Mouse (Mus musculus) embryonic facial prominence, embryonic 15.5 days (tissue): Measurements from ENCODE around the gene Ube4a. TPM values are rescaled to one million over a fixed set of nuclear protein-coding genes. Genes with fewer than 3 reads are reported as not detected.
A peak's percentile ranks its signal among the peaks of the same experiment; 100 is the strongest.

Experiments
- ATAC-seq: fragments of 200-750 bp; cut with Nextera tagmentation; 2 replicates; pipeline ENCODE4 v1.8.0; 2017; ENCODE audit warnings: low read depth, moderate TSS enrichment; ENCODE audit not compliant: insufficient number of reproducible peaks, low FRiP score, low TSS enrichment
- H3K27ac ChIP-seq: fragments of 300-500 bp; sonication (generic); replicated peaks from 2 replicates; pipeline ENCODE4 v1.5.1; 2015; ENCODE audit warnings: mild to moderate bottlenecking, inconsistent platforms
- H3K27me3 ChIP-seq: fragments of 300-500 bp; sonication (generic); 2 replicates; pipeline ENCODE4 v1.6.1; 2015; ENCODE audit warnings: inconsistent platforms
- H3K36me3 ChIP-seq: fragments of 300-500 bp; sonication (generic); 2 replicates; pipeline ENCODE4 v1.6.1; 2015; ENCODE audit warnings: mild to moderate bottlenecking, inconsistent platforms
- H3K4me1 ChIP-seq: fragments of 300-500 bp; sonication (generic); 2 replicates; pipeline ENCODE4 v1.6.1; 2015; ENCODE audit warnings: inconsistent platforms
- H3K4me2 ChIP-seq: fragments of 300-500 bp; sonication (generic); replicated peaks from 2 replicates; pipeline ENCODE4 v1.6.1; 2015; ENCODE audit warnings: mild to moderate bottlenecking, inconsistent platforms
- H3K4me3 ChIP-seq: fragments of 300-500 bp; sonication (generic); replicated peaks from 2 replicates; pipeline ENCODE4 v1.5.1; 2015; ENCODE audit warnings: mild to moderate bottlenecking, inconsistent platforms
- H3K9ac ChIP-seq: fragments of 300-500 bp; sonication (generic); 2 replicates; pipeline ENCODE4 v1.6.1; 2015; ENCODE audit warnings: inconsistent platforms
- H3K9me3 ChIP-seq: fragments of 300-500 bp; sonication (generic); replicated peaks from 2 replicates; pipeline ENCODE4 v1.6.1; 2016; ENCODE audit warnings: inconsistent platforms
- WGBS: fragments of 180-500 bp; shearing (Covaris S2); methylation state at CpG from one replicate; pipeline ENCODE4 v1.1.7; 2015; 5-methylcytosine and 5-hydroxymethylcytosine counted together
- polyA plus RNA-seq: library from polyadenylated mRNA; unstranded; fragments of >200 nt; fragmentation: Nextera tagmentation; extraction: Ambion mirVana; gene quantifications from 2 replicates; pipeline ENCODE4 v1.2.1, GENCODE M21; 2015

Ube4a gene
- polyA plus RNA-seq, 1 experiment from 2014 or later = 23.6 TPM

DNA sequence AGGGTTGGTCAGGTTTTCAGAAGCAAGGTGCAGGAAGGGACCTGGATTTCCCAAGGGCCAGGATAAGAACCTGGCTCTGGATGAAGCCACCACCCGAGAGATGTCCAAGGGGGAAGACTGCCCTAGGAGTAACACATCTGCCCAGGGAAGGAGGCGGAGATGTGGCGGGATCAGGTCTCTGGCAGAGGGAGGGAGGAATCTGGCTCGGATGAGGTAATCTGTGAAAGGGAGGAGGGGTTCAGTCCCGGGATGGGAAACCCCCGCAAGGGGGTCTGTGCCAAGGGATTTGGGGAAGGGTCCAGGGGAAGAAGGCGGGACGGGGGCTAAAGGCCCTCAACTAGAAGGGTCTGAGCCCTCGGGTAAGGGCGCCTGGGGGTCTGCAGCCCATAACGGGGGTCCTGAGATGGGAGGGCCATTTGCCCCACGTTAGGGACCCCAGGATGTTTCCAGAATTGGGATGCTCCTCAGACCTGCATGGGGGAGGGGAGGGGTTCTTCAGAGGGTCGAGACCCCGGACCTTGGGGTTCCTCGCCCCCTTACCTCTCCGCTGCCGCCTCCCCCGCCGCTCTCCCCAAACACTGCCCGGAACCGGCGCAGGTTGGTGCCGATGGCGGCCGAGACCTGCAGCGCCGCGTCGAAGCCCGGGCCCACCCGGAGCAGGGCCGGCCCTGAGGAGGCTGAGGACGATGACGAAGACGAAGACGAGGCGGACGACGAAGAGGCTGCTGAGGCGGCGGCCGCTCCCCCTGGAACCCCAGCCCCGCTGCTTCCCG, 84.9 kb downstream of the Ube4a start:
- ATAC-seq = peak; percentile 21

DNA sequence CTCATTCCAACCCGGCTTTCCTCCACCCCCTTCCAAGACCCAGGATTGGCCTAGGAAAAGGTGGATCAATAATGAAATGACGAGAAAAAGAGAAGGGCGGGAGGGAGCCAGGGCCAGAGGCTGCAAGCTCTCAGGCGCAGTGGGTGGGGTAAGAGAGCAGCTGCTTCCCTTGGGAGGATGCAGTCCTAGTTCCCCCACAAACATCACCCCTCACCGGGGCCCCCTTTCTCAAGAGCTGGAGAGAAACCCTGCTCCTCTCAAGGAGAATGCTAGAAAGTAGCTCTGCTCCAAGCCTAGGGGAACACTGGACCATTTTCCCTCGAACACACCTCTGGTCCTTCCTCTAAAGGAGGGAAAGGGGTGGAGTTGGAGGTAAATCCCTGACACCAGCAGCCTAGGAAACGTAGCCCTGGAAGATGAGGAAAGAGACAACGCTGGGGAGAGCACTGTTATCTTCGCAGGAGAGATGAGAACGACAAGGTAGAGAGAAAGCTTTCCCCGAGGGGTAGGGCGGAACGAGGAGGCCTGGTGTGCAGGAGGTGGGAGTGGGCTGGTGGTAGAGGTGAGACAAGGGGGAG, 85.6 kb downstream of the Ube4a start:
- WGBS = under 1% methylated on average over 13 of the region's 13 CpGs
- H3K4me2 ChIP-seq = peak overlapping the region; percentile 98
- peak overlapping the region; percentile 83 for H3K9ac ChIP-seq
- no peaks in the 10 kb centered on the region for H3K27me3 ChIP-seq
- peaks cover 59% of the 10 kb centered on the region for H3K4me1 ChIP-seq
- peak overlapping the region; percentile 99 for H3K27ac ChIP-seq
- H3K9me3 ChIP-seq = no peaks in the 10 kb centered on the region
- no peak for ATAC-seq
- no peaks in the 10 kb centered on the region for H3K36me3 ChIP-seq
- peak overlapping the region; percentile 98 for H3K4me3 ChIP-seq

More for the DNA sequence above, 84.9 kb downstream of the Ube4a start:
- Histone ChIP-seq H3K27me3 (no peaks in the 10 kb centered on the region), H3K9me3 (no peaks in the 10 kb centered on the region), H3K9ac (peak overlapping the region; percentile 83), H3K4me2 (peak overlapping the region; percentile 98), H3K4me1 (peaks cover 55% of the 10 kb centered on the region), H3K27ac (peak overlapping the region; percentile 99), H3K4me3 (peak overlapping the region; percentile 98), H3K36me3 (no peaks in the 10 kb centered on the region)
- 0% methylated on average over 43 of the region's 44 CpGs for WGBS

DNA sequence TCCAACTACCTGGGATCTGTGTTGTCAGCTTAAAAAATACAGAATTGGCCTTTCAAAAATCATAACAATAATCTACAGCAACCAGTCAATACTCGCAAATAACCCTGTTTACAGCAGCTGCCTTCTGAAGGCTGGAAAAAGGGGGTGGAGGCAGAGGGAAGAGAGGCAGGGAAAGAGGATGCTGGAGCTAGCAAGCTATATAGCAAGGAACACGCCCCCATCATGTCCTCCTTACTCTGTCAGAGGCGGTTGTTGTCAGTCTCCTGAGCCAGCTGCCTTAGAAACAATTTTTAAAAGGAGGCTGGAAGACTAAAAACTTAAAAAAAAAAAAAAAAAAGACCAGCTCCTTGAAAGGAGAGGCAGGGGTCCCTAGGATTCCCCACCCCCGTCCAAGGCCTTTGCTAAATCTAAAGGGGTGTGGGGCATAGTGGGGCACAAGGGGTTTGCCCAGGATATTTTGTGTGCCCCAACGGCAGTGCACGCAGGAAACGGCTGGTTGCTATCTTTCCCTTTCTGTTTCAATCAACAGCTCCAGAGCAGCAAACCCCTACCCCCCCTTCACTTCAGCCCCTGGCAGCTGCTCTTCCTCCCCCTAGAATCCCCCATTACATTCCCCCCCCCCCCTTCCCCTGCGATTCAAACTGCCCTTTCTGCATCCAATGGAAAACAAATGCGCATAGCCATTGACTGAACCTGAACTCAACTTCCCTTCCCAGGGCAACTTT, 86.5 kb downstream of the Ube4a start:
- Histone ChIP-seq H3K9me3 (no peaks in the 10 kb centered on the region), H3K4me3 (peak overlapping the region; percentile 98), H3K4me1 (peaks cover 66% of the 10 kb centered on the region), H3K27me3 (no peaks in the 10 kb centered on the region), H3K4me2 (peak overlapping the region; percentile 98), H3K9ac (no peak overlapping the region; the same call in 1 of the 2 replicates), H3K36me3 (no peaks in the 10 kb centered on the region), H3K27ac (peak overlapping the region; percentile 99; the same call in 1 of the 2 replicates)
- no peak for ATAC-seq
- WGBS = 20% methylated on average over 9 of the region's 9 CpGs

DNA sequence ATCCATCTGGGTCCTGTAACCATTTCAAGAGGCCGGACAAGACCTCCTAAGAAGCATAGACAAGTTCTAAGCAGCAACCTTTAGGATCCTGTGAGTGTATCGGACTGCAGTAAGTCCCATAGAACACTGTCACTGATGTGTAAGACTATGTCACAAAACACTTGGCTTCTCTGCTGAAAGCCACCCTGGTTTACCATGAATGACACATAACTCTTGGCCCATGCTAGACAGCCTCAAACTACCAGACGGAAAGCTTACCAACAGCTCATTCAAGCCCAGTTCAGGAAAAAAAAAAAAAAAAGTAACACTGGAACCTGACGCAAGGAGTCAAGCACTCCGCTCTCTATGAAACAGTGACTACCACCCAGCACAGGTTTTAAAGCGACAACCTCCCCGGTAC, 87.7 kb downstream of the Ube4a start:
- H3K9me3 ChIP-seq = no peaks in the 10 kb centered on the region
- H3K9ac ChIP-seq = no peak overlapping the region
- no peak for ATAC-seq
- H3K36me3 ChIP-seq = no peaks in the 10 kb centered on the region
- H3K27me3 ChIP-seq = no peaks in the 10 kb centered on the region
- no peak overlapping the region for H3K4me2 ChIP-seq
- H3K4me3 ChIP-seq = no peak overlapping the region
- peaks cover 65% of the 10 kb centered on the region for H3K4me1 ChIP-seq
- H3K27ac ChIP-seq = no peak overlapping the region
- 73% methylated on average over 7 of the region's 7 CpGs for WGBS

DNA sequence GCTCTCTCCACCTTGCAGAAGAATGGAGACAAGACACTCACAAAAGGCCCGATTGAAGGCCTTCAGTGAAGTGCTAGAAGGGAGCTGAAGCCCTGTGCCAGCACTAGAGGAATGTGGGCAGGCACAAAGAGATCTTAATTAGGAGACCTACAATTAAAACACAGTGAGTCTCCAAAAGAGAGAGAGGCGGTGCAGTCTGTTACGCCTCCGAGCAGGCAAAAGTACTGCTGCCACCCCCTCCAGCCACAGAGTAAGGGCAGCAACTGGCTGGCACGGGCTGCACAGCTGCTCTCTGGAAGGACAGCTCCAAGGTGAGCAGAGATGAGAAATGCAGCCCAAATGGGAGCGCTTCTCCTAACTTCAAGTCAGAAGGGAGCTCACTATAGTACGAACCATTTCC, 89.9 kb downstream of the Ube4a start:
- H3K27me3 ChIP-seq = no peaks in the 10 kb centered on the region
- 57% methylated on average over 7 of the region's 7 CpGs for WGBS
- ATAC-seq = no peak; the same call in 1 of the 2 replicates

DNA sequence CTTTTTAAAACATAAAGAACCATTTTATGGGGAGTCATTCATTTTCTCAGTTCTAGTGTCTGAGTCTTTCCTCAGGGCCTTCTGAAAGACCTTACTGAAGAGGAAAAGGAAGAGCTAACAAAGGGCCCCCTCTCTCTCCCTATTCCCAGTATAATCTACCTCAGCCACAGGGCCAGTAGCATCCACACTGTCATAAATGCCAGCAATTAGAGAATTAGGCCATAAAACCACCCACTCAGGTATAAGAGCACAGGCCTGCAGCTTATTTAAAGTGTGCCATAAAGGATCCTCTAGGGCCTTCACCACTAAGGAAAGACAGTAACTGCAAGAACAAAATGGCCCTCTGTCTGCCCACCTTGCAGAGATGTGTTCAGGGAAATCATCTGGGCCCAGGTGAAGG, 91.2 kb downstream of the Ube4a start:
- ATAC-seq = no peak
- no peak overlapping the region for H3K4me3 ChIP-seq
- H3K27me3 ChIP-seq = no peaks in the 10 kb centered on the region
- H3K36me3 ChIP-seq = peaks cover 7% of the 10 kb centered on the region; the same call in 1 of the 2 replicates
- no peak overlapping the region for H3K27ac ChIP-seq
- no peak overlapping the region for H3K9ac ChIP-seq
- peaks cover 60% of the 10 kb centered on the region for H3K4me1 ChIP-seq
- no peaks in the 10 kb centered on the region for H3K9me3 ChIP-seq
- no peak overlapping the region for H3K4me2 ChIP-seq

More for the DNA sequence above, 89.9 kb downstream of the Ube4a start:
- H3K36me3 ChIP-seq = peaks cover 7% of the 10 kb centered on the region; the same call in 1 of the 2 replicates
- H3K4me3 ChIP-seq = no peak overlapping the region
- peaks cover 65% of the 10 kb centered on the region for H3K4me1 ChIP-seq
- H3K4me2 ChIP-seq = no peak overlapping the region
- H3K27ac ChIP-seq = no peak overlapping the region
- H3K9me3 ChIP-seq = no peaks in the 10 kb centered on the region
- no peak overlapping the region for H3K9ac ChIP-seq

DNA sequence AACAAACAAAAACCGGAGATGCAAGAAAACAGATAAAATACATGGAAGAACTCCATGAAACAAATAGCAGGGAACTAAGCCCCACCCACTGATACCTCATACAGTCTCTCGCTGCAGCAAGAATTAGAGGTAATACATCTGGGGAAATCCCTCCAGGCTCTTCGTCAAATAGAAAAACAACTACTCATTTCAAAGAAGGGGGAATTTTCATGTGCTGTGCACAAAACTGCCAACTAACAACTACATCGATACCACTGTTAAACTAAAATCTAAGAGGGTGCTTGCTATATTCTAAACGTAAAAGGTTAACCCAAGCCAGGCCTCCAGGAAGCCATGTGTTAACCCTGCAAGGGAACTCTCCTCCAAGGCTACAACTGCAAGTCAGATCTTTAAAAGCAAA, 91.7 kb downstream of the Ube4a start:
- no peak overlapping the region for H3K9ac ChIP-seq
- H3K4me3 ChIP-seq = no peak overlapping the region
- no peaks in the 10 kb centered on the region for H3K27me3 ChIP-seq
- no peak overlapping the region for H3K4me2 ChIP-seq
- 35% methylated on average over 5 of the region's 5 CpGs for WGBS
- no peak for ATAC-seq
- H3K4me1 ChIP-seq = peaks cover 55% of the 10 kb centered on the region
- 0 out of 2 replicates have a peak overlapping the region, but pooled peaks have one; percentile 0 for H3K27ac ChIP-seq
- peaks cover 7% of the 10 kb centered on the region; the same call in 1 of the 2 replicates for H3K36me3 ChIP-seq
- no peaks in the 10 kb centered on the region for H3K9me3 ChIP-seq

Other genes with a start within 250 kb of the Ube4a start
- 38.6 and 39.0 TPM in 2 replicates for gene Phldb1, start 230.4 kb downstream of the Ube4a start, polyA plus RNA-seq
- gene Arcn1, start 197.8 kb downstream of the Ube4a start, polyA plus RNA-seq = 191 and 195 TPM in 2 replicates
- 107 and 125 TPM in 2 replicates for gene Ift46, start 197.7 kb downstream of the Ube4a start, polyA plus RNA-seq
- gene Tmem25, start 166.3 kb downstream of the Ube4a start, polyA plus RNA-seq = 2.5 and 2.6 TPM in 2 replicates
- gene Ttc36, start 162.5 kb downstream of the Ube4a start, polyA plus RNA-seq = 0.31 TPM in 1 of 2 replicates, not detected in the other
- 15.6 and 17.7 TPM in 2 replicates for gene Kmt2a, start 84.3 kb downstream of the Ube4a start, polyA plus RNA-seq
- gene Atp5l, start 44.9 kb downstream of the Ube4a start, polyA plus RNA-seq = 655 and 705 TPM in 2 replicates
- gene Cd3g, start 14.8 kb upstream of the Ube4a start, polyA plus RNA-seq = 0.29 and 0.33 TPM in 2 replicates
- not detected in 2 replicates for gene Cd3d, start 16.2 kb upstream of the Ube4a start, polyA plus RNA-seq
- gene Cd3e, start 44.0 kb upstream of the Ube4a start, polyA plus RNA-seq = 0.11 and 0.23 TPM in 2 replicates
- gene Mpzl2, start 74.2 kb upstream of the Ube4a start, polyA plus RNA-seq = 28.1 and 35.4 TPM in 2 replicates
- 8.4 and 9.0 TPM in 2 replicates for gene Mpzl3, start 89.6 kb upstream of the Ube4a start, polyA plus RNA-seq
- 0.41 and 0.77 TPM in 2 replicates for gene Jaml, start 113.6 kb upstream of the Ube4a start, polyA plus RNA-seq
- gene Scn2b, start 152.2 kb upstream of the Ube4a start, polyA plus RNA-seq = 4.1 and 4.4 TPM in 2 replicates
- gene Scn4b, start 172.8 kb upstream of the Ube4a start, polyA plus RNA-seq = 1.00 and 1.6 TPM in 2 replicates
- gene BC049352, start 216.4 kb upstream of the Ube4a start, polyA plus RNA-seq = 5.4 and 6.7 TPM in 2 replicates
- gene Tmprss4, start 238.5 kb upstream of the Ube4a start, polyA plus RNA-seq = 14.1 and 16.6 TPM in 2 replicates